Mouse (Mus musculus) MEL (cell line): ENCODE measurements around the gene Gorasp1. TPM values are rescaled to one million over a fixed set of nuclear protein-coding genes. Genes with fewer than 3 reads are reported as not detected.

Source experiments
- DNase-seq: peaks from one replicate; pipeline ENCODE4 v3.0.0; 2011; ENCODE audit warnings: low read depth, low spot score
- H3K27ac ChIP-seq: 2 replicates; pipeline ENCODE4 v1.5.1; 2012; ENCODE audit warnings: low read depth, mild to moderate bottlenecking, control low read depth, low read length, moderate library complexity; ENCODE audit not compliant: control insufficient read depth
- H3K27me3 ChIP-seq, 2 experiments: fragments of 150-350 bp in 1 of 2; sonication (generic) in 1 of 2; 2 replicates each; pipeline ENCODE4 v1.6.1; 2012; ENCODE audit warnings: low read length in 2 of 2, mild to moderate bottlenecking in 2 of 2, improper control_type of control experiment in 1 of 2, moderate library complexity in 1 of 2; ENCODE audit not compliant: insufficient read depth in 2 of 2, control insufficient read depth in 1 of 2
- H3K36me3 ChIP-seq, 2 experiments: 2 replicates each; pipeline ENCODE4 v1.6.1; 2012 to 2014; ENCODE audit warnings: low read length in 2 of 2, improper control_type of control experiment in 1 of 2, inconsistent platforms in 1 of 2, mild to moderate bottlenecking in 1 of 2; ENCODE audit not compliant: insufficient read depth in 2 of 2, control insufficient read depth in 1 of 2
- H3K4me1 ChIP-seq, 2 experiments: fragments of 150-350 bp in 1 of 2; sonication (generic) in 1 of 2; 2 replicates each; pipeline ENCODE4 v1.6.1; 2012; ENCODE audit warnings: low read length in 2 of 2, improper control_type of control experiment in 1 of 2, mild to moderate bottlenecking in 1 of 2; ENCODE audit not compliant: insufficient read depth in 2 of 2, control insufficient read depth in 1 of 2
- H3K4me3 ChIP-seq, 2 experiments: fragments of 150-350 bp in 1 of 2; sonication (generic) in 1 of 2; 2 replicates each; pipeline ENCODE4 v1.5.1; 2012; ENCODE audit warnings: low read depth in 2 of 2, low read length in 2 of 2, mild to moderate bottlenecking in 2 of 2, moderate library complexity in 2 of 2, control low read depth in 1 of 2, improper control_type of control experiment in 1 of 2; ENCODE audit not compliant: control insufficient read depth in 1 of 2, insufficient read depth in 1 of 2
- H3K79me2 ChIP-seq: 2 replicates; pipeline ENCODE4 v1.6.1; 2012; ENCODE audit warnings: mild to moderate bottlenecking, low read length, moderate library complexity; ENCODE audit not compliant: control insufficient read depth, poor library complexity, insufficient read depth
- H3K9ac ChIP-seq: 2 replicates; pipeline ENCODE4 v1.6.1; 2012; ENCODE audit warnings: low read depth, mild to moderate bottlenecking, control low read depth, low read length, moderate library complexity; ENCODE audit not compliant: control insufficient read depth, poor library complexity, severe bottlenecking
- H3K9me3 ChIP-seq: fragments of 150-350 bp; sonication (generic); replicated peaks from 2 replicates; pipeline ENCODE4 v1.6.1; 2012; ENCODE audit warnings: mild to moderate bottlenecking, low read length, improper control_type of control experiment, moderate library complexity; ENCODE audit not compliant: insufficient read depth
- CTCF ChIP-seq, 3 experiments: IDR thresholded peaks in 2 of 3; conservative IDR thresholded peaks in 1 of 3; 2 replicates each; pipeline ENCODE4 v1.5.1; 2011 to 2012; ENCODE audit warnings: low read length in 3 of 3, low read depth in 2 of 3, mild to moderate bottlenecking in 2 of 3, improper control_type of control experiment in 1 of 3, inconsistent platforms in 1 of 3, mixed read lengths in 1 of 3, moderate library complexity in 1 of 3; ENCODE audit not compliant: control insufficient read depth in 1 of 3, insufficient read depth in 1 of 3, poor library complexity in 1 of 3, severe bottlenecking in 1 of 3
- E2F4 ChIP-seq: IDR thresholded peaks from 2 replicates; pipeline ENCODE4 v1.6.1; 2011; ENCODE audit warnings: low read depth, low read length, improper control_type of control experiment, borderline replicate concordance
- MAFK ChIP-seq: IDR thresholded peaks from 2 replicates; pipeline ENCODE4 v1.6.1; 2011; ENCODE audit warnings: low read depth, mild to moderate bottlenecking, low read length, improper control_type of control experiment, borderline replicate concordance
- MXI1 ChIP-seq: IDR thresholded peaks from 2 replicates; pipeline ENCODE4 v1.6.1; 2011; ENCODE audit warnings: mild to moderate bottlenecking, low read depth, low read length, improper control_type of control experiment
- NELFE ChIP-seq: IDR thresholded peaks from 2 replicates; pipeline ENCODE4 v1.6.1; 2011; ENCODE audit warnings: low read depth, low read length, improper control_type of control experiment
- NRF1 ChIP-seq: IDR thresholded peaks from 2 replicates; pipeline ENCODE4 v1.6.1; 2014; ENCODE audit warnings: low read depth, mild to moderate bottlenecking, inconsistent platforms, low read length, improper control_type of control experiment, moderate library complexity; ENCODE audit not compliant: poor library complexity, insufficient read depth, severe bottlenecking
- POLR2A ChIP-seq, 2 experiments: IDR thresholded peaks; 2 replicates each; pipeline ENCODE4 v1.6.1; 2011 to 2012; ENCODE audit warnings: low read length in 2 of 2, mild to moderate bottlenecking in 2 of 2, control low read depth in 1 of 2, improper control_type of control experiment in 1 of 2, low read depth in 1 of 2, moderate library complexity in 1 of 2; ENCODE audit not compliant: control insufficient read depth in 1 of 2, insufficient read depth in 1 of 2, poor library complexity in 1 of 2
- POLR2AphosphoS2 ChIP-seq: IDR thresholded peaks from 2 replicates; pipeline ENCODE4 v1.6.1; 2011; ENCODE audit warnings: low read length, improper control_type of control experiment
- POLR2AphosphoS5 ChIP-seq: IDR thresholded peaks from 2 replicates; pipeline ENCODE4 v1.6.1; 2012; ENCODE audit warnings: low read depth, borderline replicate concordance, mild to moderate bottlenecking, inconsistent platforms, low read length, moderate library complexity, mixed read lengths
- TBP ChIP-seq: IDR thresholded peaks from 2 replicates; pipeline ENCODE4 v1.8.0; 2011; ENCODE audit warnings: low read depth, low read length, improper control_type of control experiment
- ZC3H11A ChIP-seq: IDR thresholded peaks from 2 replicates; pipeline ENCODE4 v1.6.1; 2012; ENCODE audit warnings: low read depth, mild to moderate bottlenecking, inconsistent platforms, low read length, improper control_type of control experiment
- ZMIZ1 ChIP-seq: IDR thresholded peaks from 2 replicates; pipeline ENCODE4 v1.6.1; 2012; ENCODE audit warnings: low read depth, mild to moderate bottlenecking, inconsistent platforms, low read length, improper control_type of control experiment, moderate library complexity
- polyA plus RNA-seq, 2 experiments: library from polyadenylated mRNA; stranded (reverse) in 1 of 2; unstranded in 1 of 2; fragments of >175 nt in 1 of 2; fragments of >200 nt in 1 of 2; gene quantifications; 2 replicates each; pipeline versions ENCODE4 v1.2.1 to v1.2.4; 2012; ENCODE audit warnings: low replicate concordance in 2 of 2, low read depth in 1 of 2; ENCODE audit not compliant: insufficient read length in 2 of 2, insufficient read depth in 1 of 2, missing spikeins in 1 of 2
- total RNA-seq: library from RNA; depleted of rRNA; stranded (reverse); fragments of 300-350 nt; gene quantifications from 2 replicates; pipeline ENCODE4 v1.2.3, GENCODE M21; 2012

Gene Gorasp1
- total and polyA plus RNA-seq, 3 experiments: 18.3 to 21.9 TPM; not detected in 1

GRCm38 (mm10) chr9:119974609-119975008 is 37.2 kb upstream of the Gorasp1 start:
- peak; percentile 34 for DNase-seq
- H3K4me1 ChIP-seq: peaks cover 7 to 12% of the 10 kb centered on the region in 2 experiments
- no peak for TF ChIP-seq ZC3H11A
- peak; percentile 17 to 41 (median 36); a peak in 3 of 6 replicates for TF ChIP-seq CTCF (IDR thresholded peaks at IDR 0.05 in 2 of 3, conservative IDR thresholded peaks at IDR 0.05 in 1 of 3; ENCODE audit: control insufficient read depth in 1 of 3, insufficient read depth in 1 of 3, low read depth in 2 of 3, low read length in 3 of 3, poor library complexity in 1 of 3, severe bottlenecking in 1 of 3)
- no peaks in the 10 kb centered on the region for H3K27me3 ChIP-seq
- no peak overlapping the region for H3K27ac ChIP-seq
- no peak overlapping the region for H3K4me3 ChIP-seq
- H3K9me3 ChIP-seq: no peaks in the 10 kb centered on the region
- H3K36me3 ChIP-seq: peaks cover 6 to 12% of the 10 kb centered on the region in 2 experiments
- no peaks in the 10 kb centered on the region for H3K79me2 ChIP-seq
- no peak overlapping the region for H3K9ac ChIP-seq

GRCm38 (mm10) chr9:119973869-119974520 is 36.6 kb upstream of the Gorasp1 start:
- H3K27me3 ChIP-seq: no peaks in the 10 kb centered on the region
- peak; percentile 33 for DNase-seq
- H3K9ac ChIP-seq: no peak overlapping the region
- H3K4me1 ChIP-seq: peaks cover 7 to 12% of the 10 kb centered on the region in 2 experiments
- peaks cover 6 to 12% of the 10 kb centered on the region in 2 experiments for H3K36me3 ChIP-seq
- H3K4me3 ChIP-seq: no peak overlapping the region
- H3K9me3 ChIP-seq: no peaks in the 10 kb centered on the region
- TF ChIP-seq E2F4 (no peak), MAFK (no peak), NRF1 (no peak), POLR2AphosphoS2 (no peak), TBP (no peak), CTCF (IDR thresholded peaks at IDR 0.05 in 2 of 3, conservative IDR thresholded peaks at IDR 0.05 in 1 of 3; ENCODE audit: control insufficient read depth in 1 of 3, insufficient read depth in 1 of 3, low read depth in 2 of 3, low read length in 3 of 3, poor library complexity in 1 of 3, severe bottlenecking in 1 of 3) (peak; percentile 61 to 77 (median 72)), NELFE (no peak), POLR2AphosphoS5 (no peak)
- no peaks in the 10 kb centered on the region for H3K79me2 ChIP-seq
- H3K27ac ChIP-seq: no peak overlapping the region

- H3K27me3 ChIP-seq: no peaks in the 10 kb centered on the region
- peaks cover 7 to 12% of the 10 kb centered on the region in 2 experiments for H3K4me1 ChIP-seq
- no peak overlapping the region for H3K27ac ChIP-seq
- TF ChIP-seq POLR2A (IDR thresholded peaks at IDR 0.05; ENCODE audit: control insufficient read depth in 1 of 2, insufficient read depth in 1 of 2, low read depth in 1 of 2, low read length in 2 of 2, poor library complexity in 1 of 2) (no peak), MXI1 (no peak), ZMIZ1 (no peak)
- DNase-seq: no peak
- no peaks in the 10 kb centered on the region for H3K79me2 ChIP-seq
- no peaks in the 10 kb centered on the region for H3K9me3 ChIP-seq
- H3K4me3 ChIP-seq: no peak overlapping the region
- H3K9ac ChIP-seq: no peak overlapping the region
- peaks cover 6 to 12% of the 10 kb centered on the region in 2 experiments for H3K36me3 ChIP-seq
Observed at GRCm38 (mm10) chr9:119973281-119973680, 35.9 kb upstream of the Gorasp1 start.
